Mouse (Mus musculus): ENCODE measurements around the gene Car12. TPM values are rescaled to one million over a fixed set of nuclear protein-coding genes. Genes with fewer than 3 reads are reported as not detected.
"Not testable (repeated sequence)": the region's sequence is repeated elsewhere in the genome, so short reads cannot be mapped to it uniquely, and the experiment has no call there.

Car12 gene
- polyA plus RNA-seq, 1 experiment from 2014 or later: 13.0 TPM

- Histone ChIP-seq H3K36me3 (no peaks in the 10 kb centered on the region), H3K9ac (no peak overlapping the region), H3K4me1 (peaks cover 8% of the 10 kb centered on the region), H3K4me3 (replicated peaks) (no peak overlapping the region), H3K27ac (no peak overlapping the region), H3K9me3 (no peaks in the 10 kb centered on the region), H3K4me2 (no peak overlapping the region), H3K27me3 (replicated peaks) (no peaks in the 10 kb centered on the region)
- WGBS: 86% methylated on average over 2 of the region's 2 CpGs
- ATAC-seq (ENCODE audit: insufficient read depth, low FRiP score, low read depth): no peak
Measured at GRCm38 (mm10) chr9:66735122-66735521, 21.6 kb downstream of the Car12 start.

- H3K36me3 ChIP-seq: no peaks in the 10 kb centered on the region
- H3K4me1 ChIP-seq: peaks cover 8% of the 10 kb centered on the region
- no peak overlapping the region for H3K9ac ChIP-seq
- no peaks in the 10 kb centered on the region for H3K27me3 ChIP-seq (replicated peaks)
- ATAC-seq (ENCODE audit: insufficient read depth, low FRiP score, low read depth): no peak
- no peak overlapping the region for H3K4me2 ChIP-seq
- no peak overlapping the region for H3K27ac ChIP-seq
- H3K9me3 ChIP-seq: no peaks in the 10 kb centered on the region
- H3K4me3 ChIP-seq (replicated peaks): no peak overlapping the region
- WGBS: 74% methylated on average over 3 of the region's 3 CpGs
Measured at GRCm38 (mm10) chr9:66736016-66736415, 22.5 kb downstream of the Car12 start.

- H3K9ac ChIP-seq: no peak overlapping the region
- H3K27ac ChIP-seq: no peak overlapping the region
- H3K4me1 ChIP-seq: peaks cover 8% of the 10 kb centered on the region
- WGBS: 76% methylated on average over 2 of the region's 2 CpGs
- H3K4me3 ChIP-seq (replicated peaks): no peak overlapping the region
- H3K9me3 ChIP-seq: no peaks in the 10 kb centered on the region
- no peak overlapping the region for H3K4me2 ChIP-seq
- no peaks in the 10 kb centered on the region for H3K27me3 ChIP-seq (replicated peaks)
- H3K36me3 ChIP-seq: no peaks in the 10 kb centered on the region
- ATAC-seq (ENCODE audit: insufficient read depth, low FRiP score, low read depth): no peak
Measured at GRCm38 (mm10) chr9:66736551-66736950, 23.1 kb downstream of the Car12 start.

GRCm38 (mm10) chr9:66739516-66739915 lies 26.0 kb downstream of the Car12 start:
- Histone ChIP-seq H3K27me3 (replicated peaks) (no peaks in the 10 kb centered on the region), H3K27ac (no peak overlapping the region), H3K36me3 (no peaks in the 10 kb centered on the region), H3K9me3 (no peaks in the 10 kb centered on the region), H3K4me2 (no peak overlapping the region), H3K4me3 (replicated peaks) (no peak overlapping the region), H3K9ac (no peak overlapping the region), H3K4me1 (no peaks in the 10 kb centered on the region)
- ATAC-seq (ENCODE audit: insufficient read depth, low FRiP score, low read depth): no peak
- 81% methylated on average over 7 of the region's 7 CpGs for WGBS

GRCm38 (mm10) chr9:66744531-66744930 lies 31.0 kb downstream of the Car12 start:
- Histone ChIP-seq H3K27ac (no peak overlapping the region), H3K36me3 (no peaks in the 10 kb centered on the region), H3K4me1 (no peaks in the 10 kb centered on the region), H3K4me2 (no peak overlapping the region), H3K4me3 (replicated peaks) (no peak overlapping the region), H3K9ac (no peak overlapping the region), H3K27me3 (replicated peaks) (no peaks in the 10 kb centered on the region), H3K9me3 (no peaks in the 10 kb centered on the region)
- WGBS: 77% methylated on average over 2 of the region's 2 CpGs
- ATAC-seq (ENCODE audit: insufficient read depth, low FRiP score, low read depth): no peak

GRCm38 (mm10) chr9:66748390-66748789 lies 34.9 kb downstream of the Car12 start:
- no peaks in the 10 kb centered on the region for H3K4me1 ChIP-seq
- no peaks in the 10 kb centered on the region for H3K9me3 ChIP-seq
- H3K4me3 ChIP-seq (replicated peaks): no peak overlapping the region
- H3K9ac ChIP-seq: no peak overlapping the region
- no peaks in the 10 kb centered on the region for H3K27me3 ChIP-seq (replicated peaks)
- H3K27ac ChIP-seq: no peak overlapping the region
- no peak for ATAC-seq (ENCODE audit: insufficient read depth, low FRiP score, low read depth)
- WGBS: 83% methylated on average over 15 of the region's 15 CpGs
- no peaks in the 10 kb centered on the region for H3K36me3 ChIP-seq
- no peak overlapping the region for H3K4me2 ChIP-seq

- no peak for ATAC-seq (ENCODE audit: insufficient read depth, low FRiP score, low read depth)
- no peak overlapping the region for H3K27ac ChIP-seq
- no peak overlapping the region for H3K4me2 ChIP-seq
- H3K9me3 ChIP-seq: no peaks in the 10 kb centered on the region
- WGBS: 62% methylated on average over 6 of the region's 6 CpGs
- H3K27me3 ChIP-seq (replicated peaks): no peaks in the 10 kb centered on the region
- H3K4me3 ChIP-seq (replicated peaks): no peak overlapping the region
- no peaks in the 10 kb centered on the region for H3K4me1 ChIP-seq
- no peaks in the 10 kb centered on the region for H3K36me3 ChIP-seq
- no peak overlapping the region for H3K9ac ChIP-seq
Measured at GRCm38 (mm10) chr9:66752849-66753248, 39.4 kb downstream of the Car12 start.

GRCm38 (mm10) chr9:66760991-66761390 lies 47.5 kb downstream of the Car12 start:
- H3K36me3 ChIP-seq: no peaks in the 10 kb centered on the region
- no peaks in the 10 kb centered on the region for H3K4me1 ChIP-seq
- H3K27ac ChIP-seq: no peak overlapping the region
- no peak overlapping the region for H3K9ac ChIP-seq
- H3K27me3 ChIP-seq (replicated peaks): no peaks in the 10 kb centered on the region
- WGBS: 62% methylated on average over 1 of the region's 1 CpGs
- no peak for ATAC-seq (ENCODE audit: insufficient read depth, low FRiP score, low read depth)
- H3K9me3 ChIP-seq: no peaks in the 10 kb centered on the region
- H3K4me3 ChIP-seq (replicated peaks): no peak overlapping the region
- H3K4me2 ChIP-seq: no peak overlapping the region

GRCm38 (mm10) chr9:66768721-66769120 lies 55.2 kb downstream of the Car12 start:
- Histone ChIP-seq H3K4me2 (no peak overlapping the region), H3K27me3 (replicated peaks) (no peaks in the 10 kb centered on the region), H3K4me3 (replicated peaks) (no peak overlapping the region), H3K9me3 (no peaks in the 10 kb centered on the region), H3K36me3 (no peaks in the 10 kb centered on the region), H3K27ac (no peak overlapping the region), H3K9ac (no peak overlapping the region), H3K4me1 (no peaks in the 10 kb centered on the region)
- 88% methylated on average over 1 of the region's 1 CpGs for WGBS
- no peak for ATAC-seq (ENCODE audit: insufficient read depth, low FRiP score, low read depth)

GRCm38 (mm10) chr9:66769275-66769674 lies 55.8 kb downstream of the Car12 start:
- 65% methylated on average over 3 of the region's 3 CpGs for WGBS
- H3K27me3 ChIP-seq (replicated peaks): no peaks in the 10 kb centered on the region
- H3K4me1 ChIP-seq: no peaks in the 10 kb centered on the region
- H3K4me3 ChIP-seq (replicated peaks): no peak overlapping the region
- no peak overlapping the region for H3K27ac ChIP-seq
- no peak overlapping the region for H3K9ac ChIP-seq
- ATAC-seq (ENCODE audit: insufficient read depth, low FRiP score, low read depth): peak; percentile 4; the same call in 1 of the 2 replicates
- no peak overlapping the region for H3K4me2 ChIP-seq
- no peaks in the 10 kb centered on the region for H3K9me3 ChIP-seq
- no peaks in the 10 kb centered on the region for H3K36me3 ChIP-seq

GRCm38 (mm10) chr9:66770701-66771100 lies 57.2 kb downstream of the Car12 start:
- Histone ChIP-seq H3K4me3 (replicated peaks) (no peak overlapping the region), H3K9me3 (no peaks in the 10 kb centered on the region)

GRCm38 (mm10) chr9:66784552-66784951 lies 71.1 kb downstream of the Car12 start:
- not testable (repeated sequence) for H3K4me1 ChIP-seq; ATAC-seq (ENCODE audit: insufficient read depth, low FRiP score, low read depth); H3K36me3 ChIP-seq; H3K4me3 ChIP-seq (replicated peaks); H3K9me3 ChIP-seq; H3K27ac ChIP-seq; H3K27me3 ChIP-seq (replicated peaks); H3K9ac ChIP-seq; H3K4me2 ChIP-seq
- WGBS: 80% methylated on average over 1 of the region's 3 CpGs

More at GRCm38 (mm10) chr9:66770701-66771100, 57.2 kb downstream of the Car12 start:
- no peak overlapping the region for H3K9ac ChIP-seq
- H3K27me3 ChIP-seq (replicated peaks): no peaks in the 10 kb centered on the region
- H3K4me1 ChIP-seq: no peaks in the 10 kb centered on the region
- no peak overlapping the region for H3K27ac ChIP-seq
- H3K36me3 ChIP-seq: no peaks in the 10 kb centered on the region
- no peak overlapping the region for H3K4me2 ChIP-seq
- ATAC-seq (ENCODE audit: insufficient read depth, low FRiP score, low read depth): no peak

- Histone ChIP-seq H3K27me3 (replicated peaks) (no peaks in the 10 kb centered on the region), H3K36me3 (no peaks in the 10 kb centered on the region), H3K9me3 (no peaks in the 10 kb centered on the region), H3K4me3 (replicated peaks) (no peak overlapping the region), H3K4me1 (no peaks in the 10 kb centered on the region), H3K4me2 (no peak overlapping the region), H3K27ac (no peak overlapping the region), H3K9ac (no peak overlapping the region)
- 6% methylated on average over 2 of the region's 2 CpGs for WGBS
- no peak for ATAC-seq (ENCODE audit: insufficient read depth, low FRiP score, low read depth)
Measured at GRCm38 (mm10) chr9:66787821-66788220, 74.3 kb downstream of the Car12 start.
